Mouse (Mus musculus) erythroblast, embryonic 14.5 days (primary cell): ENCODE measurements around the gene Yif1a. TPM values are rescaled to one million over a fixed set of nuclear protein-coding genes. Genes with fewer than 3 reads are reported as not detected.

Source experiments
- H3K27me3 ChIP-seq: 2 replicates; pipeline ENCODE4 v1.6.1; 2012; ENCODE audit warnings: inconsistent platforms; ENCODE audit not compliant: control insufficient read depth
- H3K36me3 ChIP-seq: 2 replicates; pipeline ENCODE4 v1.6.1; 2012; ENCODE audit warnings: mild to moderate bottlenecking, inconsistent platforms; ENCODE audit not compliant: control insufficient read depth
- H3K4me1 ChIP-seq: 2 replicates; pipeline ENCODE4 v1.6.1; 2012; ENCODE audit warnings: inconsistent platforms; ENCODE audit not compliant: control insufficient read depth
- H3K4me3 ChIP-seq: replicated peaks from 2 replicates; pipeline ENCODE3; 2012; ENCODE audit warnings: moderate library complexity, mild to moderate bottlenecking, inconsistent platforms
- H3K9me3 ChIP-seq: 2 replicates; pipeline ENCODE4 v1.6.1; 2012; ENCODE audit warnings: low read length, inconsistent platforms, mixed read lengths; ENCODE audit not compliant: control insufficient read depth
- GATA1 ChIP-seq: IDR thresholded peaks from 2 replicates; pipeline ENCODE4 v1.6.1; 2012; ENCODE audit warnings: low read length, inconsistent platforms, mixed read lengths
- TAL1 ChIP-seq: IDR thresholded peaks from 3 replicates; pipeline ENCODE4 v1.6.1; 2012; ENCODE audit warnings: low read length, inconsistent platforms, mixed read lengths
- polyA plus RNA-seq: library from polyadenylated mRNA; stranded (reverse); fragments of >175 nt; gene quantifications from 2 replicates; pipeline ENCODE4 v1.2.3, GENCODE M21; 2012

Gene Yif1a
- polyA plus RNA-seq, 1 experiment, result 0.94 TPM

DNA sequence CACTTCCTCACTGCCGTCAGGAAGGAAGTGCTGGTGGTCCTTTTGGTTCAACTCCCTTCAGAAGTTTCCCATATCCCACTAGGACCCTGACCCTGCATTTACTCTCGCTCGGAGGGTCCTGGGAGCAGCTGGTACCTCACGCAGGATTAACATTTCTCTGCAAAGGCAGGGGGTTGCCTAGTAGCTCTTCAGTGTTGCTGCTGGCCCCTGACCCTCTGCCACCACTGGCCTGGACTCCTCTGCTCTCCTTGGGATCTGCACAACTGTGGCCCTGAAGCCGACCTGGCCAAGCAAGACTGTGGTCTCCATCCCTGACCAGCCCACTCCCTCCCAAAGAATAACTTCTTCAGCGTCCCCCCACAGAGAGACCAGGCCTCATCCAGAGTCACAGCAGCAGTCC is 39.0 kb upstream of the Yif1a start:
- Histone ChIP-seq H3K9me3 (no peaks in the 10 kb centered on the region), H3K27me3 (peaks cover 40% of the 10 kb centered on the region), H3K36me3 (peaks cover 51% of the 10 kb centered on the region), H3K4me1 (peaks cover 11% of the 10 kb centered on the region), H3K4me3 (no peak overlapping the region)
- TF ChIP-seq GATA1, result no peak
- TF ChIP-seq TAL1, result no peak

DNA sequence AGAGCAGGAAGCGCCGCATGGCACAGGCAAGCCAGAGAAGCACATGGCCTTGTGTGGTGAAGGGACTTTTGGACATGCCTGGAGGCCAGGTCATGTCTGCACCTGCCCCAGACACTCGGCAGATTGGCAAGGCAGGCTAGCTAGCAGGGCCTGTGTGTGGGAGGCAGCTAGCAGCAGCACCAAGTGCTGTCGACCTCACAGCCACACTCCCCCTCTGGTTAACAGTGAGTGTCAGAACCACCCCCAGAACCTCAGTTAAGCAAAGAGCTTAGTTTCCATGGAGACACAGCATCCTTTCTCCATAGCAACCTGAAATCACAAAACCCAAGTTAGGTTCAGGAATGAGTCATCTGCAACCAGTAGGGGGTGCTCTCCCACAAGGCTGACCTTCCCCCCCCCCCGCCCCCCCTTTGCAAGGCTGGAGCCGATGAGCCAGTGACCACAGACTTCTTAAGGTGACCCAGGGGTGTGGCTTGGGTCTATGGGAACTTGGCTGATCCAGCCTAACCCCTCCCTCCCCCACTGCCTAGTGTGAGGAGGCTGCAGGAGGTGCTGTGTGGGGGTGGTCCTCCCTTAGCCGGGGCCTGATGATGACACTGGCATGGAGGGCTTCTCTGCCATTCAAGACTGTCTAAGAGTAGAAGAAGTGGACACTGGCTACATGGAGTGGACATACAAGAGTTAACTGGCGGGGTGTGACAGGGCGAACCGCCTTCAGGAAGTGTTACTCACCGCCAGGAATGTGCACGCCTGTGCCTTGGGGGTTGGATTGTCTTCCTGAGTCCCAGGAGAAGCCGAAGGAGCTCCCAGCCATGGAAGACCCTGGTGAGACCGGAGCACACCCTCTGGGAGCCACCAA is 38.1 kb upstream of the Yif1a start, which contains the start of gene Rin1:
Gene Rin1, plus strand, starts transcription at position 435 of the 859 bp plus-strand sequence.
- Histone ChIP-seq H3K36me3 (peaks cover 47% of the 10 kb centered on the region), H3K27me3 (peaks cover 47% of the 10 kb centered on the region), H3K4me1 (peaks cover 11% of the 10 kb centered on the region), H3K9me3 (no peaks in the 10 kb centered on the region), H3K4me3 (no peak within 1 kb of the TSS)
- TF ChIP-seq GATA1, result no peak
- TF ChIP-seq TAL1, result no peak

DNA sequence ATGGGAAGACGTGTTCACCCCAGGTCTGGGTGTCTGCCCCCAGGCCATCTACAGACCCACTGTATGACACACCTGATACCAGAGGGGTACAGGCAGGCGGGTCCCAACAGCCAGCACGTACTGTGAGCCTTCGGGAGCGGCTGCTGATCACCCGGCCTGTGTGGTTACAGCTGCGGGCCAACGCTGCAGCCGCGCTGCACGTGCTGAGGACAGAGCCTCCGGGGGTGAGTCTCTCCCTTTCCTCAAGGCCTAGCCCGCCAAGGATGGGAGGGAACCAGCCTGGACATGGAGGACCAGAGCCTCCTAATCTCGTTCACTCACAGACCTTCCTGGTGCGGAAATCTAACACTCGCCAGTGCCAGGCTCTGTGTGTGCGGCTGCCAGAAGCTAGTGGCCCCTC is 37.3 kb upstream of the Yif1a start:
- peaks cover 11% of the 10 kb centered on the region for H3K4me1 ChIP-seq
- H3K4me3 ChIP-seq, result no peak overlapping the region
- H3K27me3 ChIP-seq, result peaks cover 47% of the 10 kb centered on the region
- H3K36me3 ChIP-seq, result peaks cover 40% of the 10 kb centered on the region
- TF ChIP-seq GATA1, result no peak
- TF ChIP-seq TAL1, result no peak
- no peaks in the 10 kb centered on the region for H3K9me3 ChIP-seq

DNA sequence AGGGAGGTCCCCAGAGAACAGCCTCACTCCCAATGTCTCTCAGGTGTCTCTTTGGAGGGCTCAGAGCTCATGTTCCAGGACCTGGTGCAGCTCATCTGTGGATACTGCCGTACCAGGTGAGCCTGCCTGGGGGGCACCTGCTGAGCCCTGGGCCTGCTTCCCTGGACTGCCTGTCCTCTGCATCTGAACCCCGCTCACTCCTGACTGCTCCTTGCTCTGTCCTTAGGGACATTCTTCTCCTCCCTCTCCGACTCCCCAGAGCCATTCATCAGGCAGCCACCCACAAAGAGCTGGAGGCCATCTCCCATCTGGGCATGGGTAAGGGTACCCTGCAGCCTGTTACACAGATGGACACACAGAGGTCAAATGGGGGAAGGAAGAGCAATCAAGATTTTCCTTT is 36.8 kb upstream of the Yif1a start:
- H3K36me3 ChIP-seq, result peaks cover 35% of the 10 kb centered on the region
- peaks cover 14% of the 10 kb centered on the region for H3K4me1 ChIP-seq
- peaks cover 47% of the 10 kb centered on the region for H3K27me3 ChIP-seq
- TF ChIP-seq GATA1, result no peak
- no peak overlapping the region for H3K4me3 ChIP-seq
- no peaks in the 10 kb centered on the region for H3K9me3 ChIP-seq

DNA sequence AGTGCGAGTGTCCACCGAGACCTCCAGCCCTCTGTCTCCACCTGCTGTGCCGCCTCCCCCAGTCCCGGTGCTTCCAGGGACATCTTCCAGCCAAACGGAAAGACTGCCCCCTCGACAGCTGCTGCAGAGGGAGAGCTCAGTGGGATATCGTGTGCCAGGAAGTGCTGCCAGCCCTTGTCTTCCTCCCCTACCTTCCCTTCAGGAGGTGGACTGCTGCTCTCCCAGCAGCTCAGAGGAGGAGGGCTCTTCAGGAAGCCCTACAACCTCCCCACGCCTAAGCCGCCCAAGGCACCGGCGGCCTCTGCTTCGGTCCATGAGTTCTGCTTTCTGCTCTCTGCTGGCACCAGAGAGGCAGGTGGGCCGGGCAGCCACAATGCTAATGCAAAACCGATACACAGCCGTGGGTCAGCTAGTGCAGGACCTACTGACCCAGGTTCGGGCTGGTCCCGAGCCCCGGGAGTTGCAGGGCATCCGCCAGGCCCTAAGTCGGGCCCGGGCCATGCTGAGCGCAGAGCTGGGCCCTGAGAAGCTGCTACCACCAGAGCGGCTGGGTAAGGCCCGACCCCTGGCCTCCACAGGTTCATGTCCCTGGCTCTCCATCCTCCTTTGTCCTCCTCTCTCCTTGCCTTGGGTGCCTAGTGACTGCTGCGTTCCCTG is 36.0 kb upstream of the Yif1a start:
- Histone ChIP-seq H3K4me3 (no peak overlapping the region), H3K36me3 (peaks cover 27% of the 10 kb centered on the region), H3K9me3 (no peaks in the 10 kb centered on the region), H3K4me1 (peaks cover 18% of the 10 kb centered on the region), H3K27me3 (peaks cover 47% of the 10 kb centered on the region)
- TF ChIP-seq TAL1 (no peak), GATA1 (no peak)

DNA sequence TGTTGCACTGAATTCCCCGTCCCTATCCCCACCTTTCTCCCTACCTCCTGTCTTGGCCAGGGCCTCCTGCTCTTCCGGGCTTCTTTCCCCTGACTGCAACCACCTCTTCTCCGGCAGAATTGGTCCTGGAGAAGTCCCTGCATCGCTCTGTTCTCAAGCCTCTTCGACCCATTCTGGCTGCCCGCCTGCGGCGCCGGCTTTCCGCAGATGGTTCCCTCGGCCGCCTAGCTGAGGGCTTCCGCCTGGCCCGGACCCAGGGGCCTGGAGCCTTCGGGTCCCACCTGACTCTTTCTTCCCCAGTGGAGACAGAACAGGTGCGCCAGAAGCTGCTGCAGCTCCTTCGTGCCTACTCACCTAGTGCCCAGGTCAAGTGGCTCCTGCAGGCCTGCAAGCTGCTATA is 35.5 kb upstream of the Yif1a start:
- Histone ChIP-seq H3K9me3 (no peaks in the 10 kb centered on the region), H3K36me3 (peaks cover 21% of the 10 kb centered on the region), H3K4me1 (peaks cover 23% of the 10 kb centered on the region), H3K27me3 (peaks cover 47% of the 10 kb centered on the region), H3K4me3 (no peak overlapping the region)
- no peak for TF ChIP-seq TAL1
- no peak for TF ChIP-seq GATA1

DNA sequence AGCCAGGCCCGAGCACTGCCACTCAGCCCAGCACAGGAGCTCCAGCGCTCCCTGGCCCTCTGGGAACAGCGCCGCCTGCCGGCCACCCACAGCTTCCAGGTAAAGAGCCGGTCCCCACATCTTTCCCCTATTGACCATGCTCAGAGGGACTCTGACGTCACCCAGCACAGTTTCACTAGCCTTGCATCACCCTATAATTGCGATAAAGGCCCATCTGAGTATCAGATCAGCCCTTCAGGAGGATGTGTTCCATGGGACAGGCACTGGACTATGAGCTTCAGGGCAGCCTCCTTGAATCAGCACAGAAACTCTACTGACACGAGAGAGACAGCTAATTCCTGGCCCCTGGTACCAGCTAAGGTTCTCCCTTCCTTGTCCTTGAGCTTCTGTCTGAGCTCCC is 34.4 kb upstream of the Yif1a start:
- H3K9me3 ChIP-seq, result no peaks in the 10 kb centered on the region
- H3K4me1 ChIP-seq, result peaks cover 34% of the 10 kb centered on the region
- peaks cover 47% of the 10 kb centered on the region for H3K27me3 ChIP-seq
- TF ChIP-seq GATA1 (no peak), TAL1 (no peak)
- no peak overlapping the region for H3K4me3 ChIP-seq
- H3K36me3 ChIP-seq, result peaks cover 11% of the 10 kb centered on the region

DNA sequence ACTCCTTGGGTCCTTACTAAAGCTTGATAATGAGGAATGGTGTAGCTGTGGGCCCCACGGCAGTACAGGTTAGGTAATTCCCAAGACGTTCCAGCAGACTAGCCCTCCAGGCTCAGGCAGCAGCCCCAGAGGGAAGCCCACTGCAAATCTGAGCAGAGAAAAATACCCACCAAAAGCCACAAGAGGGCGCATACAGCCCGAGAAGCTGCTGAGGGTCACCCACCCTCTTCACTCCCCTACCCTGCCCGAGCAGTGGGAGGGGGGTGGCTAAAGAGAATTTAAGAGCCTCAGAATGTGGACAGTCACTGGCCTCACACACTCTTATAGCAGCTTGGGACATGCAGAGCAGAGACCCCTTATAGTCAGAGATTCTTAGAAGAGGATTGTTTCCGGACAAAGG is 32.1 kb upstream of the Yif1a start:
- Histone ChIP-seq H3K4me1 (peaks cover 49% of the 10 kb centered on the region), H3K9me3 (no peaks in the 10 kb centered on the region), H3K27me3 (peaks cover 35% of the 10 kb centered on the region), H3K4me3 (no peak overlapping the region), H3K36me3 (no peaks in the 10 kb centered on the region)
- TF ChIP-seq GATA1, result no peak
